29 mouse cellular contexts compared by ENCODE assay signal in genomic region chr1:167620206-167620795, GRCm38 (mm10). TPM values are rescaled to one million over a fixed set of nuclear protein-coding genes. Genes with fewer than 3 reads are reported as not detected.
A peak's percentile ranks its signal among the peaks of the same experiment; 100 is the strongest.
DNase-seq lines count a peak whose midpoint lies in the region; ATAC-seq and TF ChIP-seq lines count a peak whose summit lies in the region.
"Had no signal": no experiment of that assay in that cellular context is flagged by ENCODE, and none has a peak within 500 bp of the region (broad histone marks: within the 10 kb centered on the region; RNA-seq: fewer than 3 reads in every experiment).

No protein-coding gene starts in this region.

- no peak overlapping the region for H3K9ac ChIP-seq in hindbrain, embryonic 15.5 days
- no peak overlapping the region for H3K9ac ChIP-seq in hindbrain, postnatal 0 days (replicated peaks; ENCODE audit: low read length)
- H3K9ac ChIP-seq: embryonic facial prominence, embryonic 13.5 days; forebrain, embryonic 12.5 days; hindbrain, embryonic 13.5 days; liver, embryonic 14.5 days; midbrain, embryonic 15.5 days had no signal

- H3K36me3 ChIP-seq in hindbrain, embryonic 15.5 days, result no peaks in the 10 kb centered on the region
- H3K36me3 ChIP-seq in hindbrain, postnatal 0 days (ENCODE audit: insufficient read depth, low read length), result no peaks in the 10 kb centered on the region
- H3K36me3 ChIP-seq: embryonic facial prominence, embryonic 13.5 days; forebrain, embryonic 12.5 days; hindbrain, embryonic 13.5 days; midbrain, embryonic 10.5 days; midbrain, embryonic 15.5 days had no signal

- H3K4me3 ChIP-seq in hindbrain, embryonic 15.5 days, result no peak overlapping the region
- H3K4me3 ChIP-seq in hindbrain, postnatal 0 days (ENCODE audit: low read length), result no peak overlapping the region
- H3K4me3 ChIP-seq: embryonic facial prominence, embryonic 13.5 days; forebrain, embryonic 12.5 days; hindbrain, embryonic 13.5 days; midbrain, embryonic 10.5 days; midbrain, embryonic 15.5 days had no signal

- TF ChIP-seq CTCF in hindbrain, postnatal 0 days (IDR thresholded peaks at IDR 0.05; ENCODE audit: low read depth), result no peak

- no peak overlapping the region for H3K4me2 ChIP-seq in hindbrain, embryonic 15.5 days
- H3K4me2 ChIP-seq in hindbrain, postnatal 0 days (ENCODE audit: low read depth, low read length), result no peak overlapping the region
- H3K4me2 ChIP-seq: embryonic facial prominence, embryonic 13.5 days; forebrain, embryonic 12.5 days; hindbrain, embryonic 13.5 days; midbrain, embryonic 15.5 days had no signal

- no peak overlapping the region for H3K27ac ChIP-seq in hindbrain, embryonic 15.5 days (replicated peaks)
- H3K27ac ChIP-seq in hindbrain, postnatal 0 days, result no peak overlapping the region
- H3K27ac ChIP-seq: embryonic facial prominence, embryonic 13.5 days; forebrain, embryonic 12.5 days; hindbrain, embryonic 13.5 days; liver, embryonic 14.5 days; midbrain, embryonic 10.5 days; midbrain, embryonic 15.5 days had no signal

- WGBS in hindbrain, embryonic 15.5 days, result 60% methylated on average over 15 of the region's 15 CpGs
- 55% methylated on average over 15 of the region's 15 CpGs for WGBS in hindbrain, postnatal 0 days

- no peaks in the 10 kb centered on the region for H3K27me3 ChIP-seq in hindbrain, embryonic 15.5 days
- no peaks in the 10 kb centered on the region for H3K27me3 ChIP-seq in hindbrain, postnatal 0 days (ENCODE audit: insufficient read depth, low read length)
- H3K27me3 ChIP-seq: embryonic facial prominence, embryonic 13.5 days; forebrain, embryonic 12.5 days; hindbrain, embryonic 13.5 days; midbrain, embryonic 15.5 days had no signal

- no peak for DNase-seq in cerebellum, postnatal 36 days
- DNase-seq in hindbrain, postnatal 0 days (ENCODE audit: low spot score), result no peak
- DNase-seq in ES-CJ7 (ENCODE audit: low read depth, low spot score), result peak; percentile 48
- no peak for DNase-seq in layer of hippocampus, adult 11-12 months (ENCODE audit: low spot score)
- DNase-seq in thymus, postnatal 14 days, result no peak
- DNase-seq: adrenal gland, adult 8-10 months; cerebellum, adult 8-10 months; cerebellum, postnatal 25 days; embryo, embryonic 11 days; gastrocnemius, postnatal 36 days; heart, postnatal 36 days; kidney, adult 18-20 months; layer of hippocampus, postnatal 36 days; left cerebral cortex, postnatal 4 days; lung, adult 2 months had no signal

- ATAC-seq in cerebellum, adult (ENCODE audit: insufficient number of reproducible peaks, low FRiP score, low TSS enrichment), result 0 out of 2 replicates have a peak, but pooled peaks have one; percentile 5
- 0 out of 2 replicates have a peak, but pooled peaks have one; percentile 54 for ATAC-seq in hindbrain, embryonic 15.5 days (ENCODE audit: low FRiP score, low read depth)
- ATAC-seq in hindbrain, postnatal 0 days, result no peak
- 0 out of 2 replicates have a peak, but pooled peaks have one; percentile 25 for ATAC-seq in erythroid progenitor cell, adult 5-6 weeks (replicated peaks; ENCODE audit: low FRiP score, poor library complexity, severe bottlenecking)
- ATAC-seq: inflammation-experienced regulatory T-cells, adult 6 months; midbrain, embryonic 15.5 days had no signal

- no peaks in the 10 kb centered on the region for H3K9me3 ChIP-seq in hindbrain, embryonic 15.5 days
- no peaks in the 10 kb centered on the region for H3K9me3 ChIP-seq in hindbrain, postnatal 0 days (ENCODE audit: low read length)
- H3K9me3 ChIP-seq: embryonic facial prominence, embryonic 13.5 days; forebrain, embryonic 12.5 days; hindbrain, embryonic 13.5 days; midbrain, embryonic 10.5 days; midbrain, embryonic 15.5 days had no signal

- 0 out of 2 replicates have a peak, but pooled peaks cover 5% of the 10 kb centered on the region for H3K4me1 ChIP-seq in hindbrain, embryonic 15.5 days (replicated peaks)
- H3K4me1 ChIP-seq in hindbrain, postnatal 0 days (ENCODE audit: insufficient read depth, low read length), result no peaks in the 10 kb centered on the region; the same call in 1 of the 2 replicates
- H3K4me1 ChIP-seq: embryonic facial prominence, embryonic 13.5 days; forebrain, embryonic 12.5 days; hindbrain, embryonic 13.5 days; midbrain, embryonic 15.5 days had no signal

RNA-seq across cellular contexts. Expression of gene Rxrg, which starts 22.1 kb away (rescaled TPM):
- polyA plus RNA-seq in hindbrain, embryonic 15.5 days (2015; fragmentation: Nextera tagmentation; extraction: Ambion mirVana), result 12.6 and 15.8 TPM in 2 replicates
- total RNA-seq in hindbrain, postnatal 0 days (2014; rRNA removed), result 16.0 and 19.4 TPM in 2 replicates
- polyA plus RNA-seq in hindbrain, postnatal 0 days (2015; fragmentation: Nextera tagmentation; extraction: Ambion mirVana), result 22.3 and 23.5 TPM in 2 replicates
- not detected in 2 replicates for total RNA-seq in erythroid progenitor cell, adult 5-6 weeks (2015; ENCODE audit: low replicate concordance)
- not detected in 2 replicates for total RNA-seq in erythroid progenitor cell, adult 5-6 weeks (2017; ENCODE audit: low replicate concordance)
- total RNA-seq: CH12.LX; megakaryocyte progenitor cell, adult 5-6 weeks; neutrophil, adult 5-6 weeks had no signal
- polyA plus RNA-seq: C2C12; inflammation-experienced regulatory T-cells, adult 6 months had no signal

Comparison
In these comparisons a context has a peak if more than half of its experiments do, and no peak if none do; other contexts are left out.
1. RNA of gene Rxrg, which starts 22.1 kb away (total RNA-seq): 16.0 to 19.4 TPM in hindbrain, postnatal 0 days; not detected in erythroid progenitor cell, adult 5-6 weeks; every median in the first group is over 10 times any median in the second.